Mouse (Mus musculus): ENCODE data around the gene Met. TPM values are rescaled to one million over a fixed set of nuclear protein-coding genes. Genes with fewer than 3 reads are reported as not detected.

The Met gene
- polyA plus RNA-seq, 1 experiment from 2014 or later, result 6.2 TPM

GRCm38 (mm10) chr6:17515775-17516460, 52.3 kb downstream of the Met start:
- no peak overlapping the region for H3K4me3 ChIP-seq (replicated peaks)
- no peaks in the 10 kb centered on the region for H3K27me3 ChIP-seq
- peak; percentile 47 for ATAC-seq (ENCODE audit: insufficient number of reproducible peaks, low FRiP score, low TSS enrichment, low read depth)
- H3K9ac ChIP-seq, result no peak overlapping the region
- no peaks in the 10 kb centered on the region for H3K9me3 ChIP-seq (replicated peaks)
- no peaks in the 10 kb centered on the region for H3K36me3 ChIP-seq
- peaks cover 9% of the 10 kb centered on the region for H3K4me1 ChIP-seq
- peak overlapping the region; percentile 15; the same call in 1 of the 2 replicates for H3K4me2 ChIP-seq (replicated peaks)
- peak overlapping the region; percentile 48; the same call in 1 of the 2 replicates for H3K27ac ChIP-seq (replicated peaks)
- WGBS, result 23% methylated on average over 7 of the region's 7 CpGs

- H3K27me3 ChIP-seq, result no peaks in the 10 kb centered on the region
- 0 out of 2 replicates have a peak, but pooled peaks cover 5% of the 10 kb centered on the region for H3K4me1 ChIP-seq
- peak overlapping the region; percentile 48; the same call in 1 of the 2 replicates for H3K27ac ChIP-seq (replicated peaks)
- H3K9me3 ChIP-seq (replicated peaks), result no peaks in the 10 kb centered on the region
- no peak overlapping the region for H3K4me3 ChIP-seq (replicated peaks)
- no peak overlapping the region for H3K4me2 ChIP-seq (replicated peaks)
- no peaks in the 10 kb centered on the region for H3K36me3 ChIP-seq
- no peak overlapping the region for H3K9ac ChIP-seq
- WGBS, result 46% methylated on average over 8 of the region's 8 CpGs
- no peak for ATAC-seq (ENCODE audit: insufficient number of reproducible peaks, low FRiP score, low TSS enrichment, low read depth)
These were observed 58.5 kb downstream of the Met start for GRCm38 (mm10) chr6:17521901-17522717.

DNA sequence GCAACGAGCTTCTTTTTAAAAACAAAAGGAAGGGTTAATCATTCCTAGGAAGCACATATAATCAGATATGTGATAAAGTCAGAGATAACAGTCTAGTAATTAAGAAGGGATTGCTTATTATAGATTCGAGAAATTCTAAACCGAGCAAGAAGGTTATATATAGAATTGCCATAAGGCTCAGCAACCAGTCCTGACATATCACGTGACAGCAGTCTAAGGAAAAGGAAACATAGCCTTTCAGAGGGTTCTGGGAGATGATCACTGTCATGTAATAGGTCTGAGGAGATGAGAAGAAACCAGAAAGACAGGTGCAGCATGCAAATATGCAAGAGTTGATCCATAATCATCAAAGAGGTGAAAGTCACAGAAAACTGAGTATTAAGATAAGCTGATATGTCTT, 59.3 kb downstream of the Met start:
- 0 out of 2 replicates have a peak, but pooled peaks cover 5% of the 10 kb centered on the region for H3K4me1 ChIP-seq
- no peak overlapping the region for H3K4me2 ChIP-seq (replicated peaks)
- no peaks in the 10 kb centered on the region for H3K36me3 ChIP-seq
- 52% methylated on average over 4 of the region's 4 CpGs for whole genome bisulfite sequencing
- no peak overlapping the region for H3K27ac ChIP-seq (replicated peaks)
- no peak for ATAC-seq (ENCODE audit: insufficient number of reproducible peaks, low FRiP score, low TSS enrichment, low read depth)
- H3K27me3 ChIP-seq, result no peaks in the 10 kb centered on the region
- H3K4me3 ChIP-seq (replicated peaks), result no peak overlapping the region
- no peaks in the 10 kb centered on the region for H3K9me3 ChIP-seq (replicated peaks)
- H3K9ac ChIP-seq, result no peak overlapping the region

- no peaks in the 10 kb centered on the region for H3K27me3 ChIP-seq
- no peaks in the 10 kb centered on the region for H3K4me1 ChIP-seq
- WGBS, result 51% methylated on average over 6 of the region's 6 CpGs
- peak overlapping the region; percentile 30; the same call in 1 of the 2 replicates for H3K27ac ChIP-seq (replicated peaks)
- H3K9me3 ChIP-seq (replicated peaks), result no peaks in the 10 kb centered on the region
- no peak for ATAC-seq (ENCODE audit: insufficient number of reproducible peaks, low FRiP score, low TSS enrichment, low read depth)
- no peak overlapping the region for H3K4me3 ChIP-seq (replicated peaks)
- no peak overlapping the region for H3K4me2 ChIP-seq (replicated peaks)
- H3K36me3 ChIP-seq, result no peaks in the 10 kb centered on the region
- H3K9ac ChIP-seq, result no peak overlapping the region
These were observed 66.1 kb downstream of the Met start for GRCm38 (mm10) chr6:17529490-17530269.

GRCm38 (mm10) chr6:17541615-17542014, 78.0 kb downstream of the Met start:
- no peak for ATAC-seq (ENCODE audit: insufficient number of reproducible peaks, low FRiP score, low TSS enrichment, low read depth)
- 75% methylated on average over 8 of the region's 8 CpGs for WGBS
- no peak overlapping the region for H3K4me3 ChIP-seq (replicated peaks)
- H3K9me3 ChIP-seq (replicated peaks), result no peaks in the 10 kb centered on the region
- no peak overlapping the region for H3K9ac ChIP-seq
- H3K27me3 ChIP-seq, result no peaks in the 10 kb centered on the region
- no peak overlapping the region for H3K4me2 ChIP-seq (replicated peaks)
- H3K27ac ChIP-seq (replicated peaks), result no peak overlapping the region
- H3K4me1 ChIP-seq, result no peaks in the 10 kb centered on the region
- H3K36me3 ChIP-seq, result no peaks in the 10 kb centered on the region

DNA sequence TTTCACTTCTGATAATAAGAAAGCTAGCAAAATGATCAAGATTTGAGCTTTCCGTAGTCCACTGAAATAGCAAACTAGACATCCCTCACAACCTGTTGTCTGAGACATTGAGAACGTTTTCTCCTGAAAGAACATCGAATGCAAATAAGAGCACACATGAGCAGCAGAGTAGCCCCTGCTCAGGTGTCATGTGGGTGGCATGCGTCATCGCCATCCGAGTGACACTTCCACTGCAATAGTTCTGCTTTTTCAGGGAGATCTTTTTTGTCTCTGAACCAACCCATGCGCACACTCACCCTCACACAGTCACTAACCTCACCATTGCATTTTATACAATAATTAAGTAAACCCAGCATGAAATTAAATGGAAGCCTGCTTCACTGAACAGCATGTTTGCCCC, 78.8 kb downstream of the Met start:
- Histone ChIP-seq H3K4me3 (replicated peaks) (no peak overlapping the region), H3K4me2 (replicated peaks) (no peak overlapping the region), H3K27me3 (no peaks in the 10 kb centered on the region), H3K9ac (no peak overlapping the region), H3K27ac (replicated peaks) (no peak overlapping the region), H3K9me3 (replicated peaks) (no peaks in the 10 kb centered on the region), H3K4me1 (peaks cover 3% of the 10 kb centered on the region; the same call in 1 of the 2 replicates), H3K36me3 (no peaks in the 10 kb centered on the region)
- WGBS, result 85% methylated on average over 7 of the region's 7 CpGs
- no peak for ATAC-seq (ENCODE audit: insufficient number of reproducible peaks, low FRiP score, low TSS enrichment, low read depth)

GRCm38 (mm10) chr6:17545480-17545879, 81.9 kb downstream of the Met start:
- H3K27me3 ChIP-seq, result no peaks in the 10 kb centered on the region
- whole genome bisulfite sequencing, result 74% methylated on average over 9 of the region's 9 CpGs
- no peaks in the 10 kb centered on the region for H3K9me3 ChIP-seq (replicated peaks)
- ATAC-seq (ENCODE audit: insufficient number of reproducible peaks, low FRiP score, low TSS enrichment, low read depth), result no peak
- H3K36me3 ChIP-seq, result no peaks in the 10 kb centered on the region
- H3K4me1 ChIP-seq, result peaks cover 3% of the 10 kb centered on the region; the same call in 1 of the 2 replicates
- H3K4me3 ChIP-seq (replicated peaks), result no peak overlapping the region
- H3K9ac ChIP-seq, result no peak overlapping the region
- no peak overlapping the region for H3K4me2 ChIP-seq (replicated peaks)
- H3K27ac ChIP-seq (replicated peaks), result no peak overlapping the region

GRCm38 (mm10) chr6:17546341-17546740, 82.7 kb downstream of the Met start:
- no peaks in the 10 kb centered on the region for H3K36me3 ChIP-seq
- no peak overlapping the region for H3K4me2 ChIP-seq (replicated peaks)
- ATAC-seq (ENCODE audit: insufficient number of reproducible peaks, low FRiP score, low TSS enrichment, low read depth), result no peak
- peaks cover 3% of the 10 kb centered on the region; the same call in 1 of the 2 replicates for H3K4me1 ChIP-seq
- H3K9ac ChIP-seq, result no peak overlapping the region
- H3K27me3 ChIP-seq, result no peaks in the 10 kb centered on the region
- H3K27ac ChIP-seq (replicated peaks), result no peak overlapping the region
- H3K9me3 ChIP-seq (replicated peaks), result no peaks in the 10 kb centered on the region
- 65% methylated on average over 9 of the region's 9 CpGs for WGBS
- H3K4me3 ChIP-seq (replicated peaks), result no peak overlapping the region

DNA sequence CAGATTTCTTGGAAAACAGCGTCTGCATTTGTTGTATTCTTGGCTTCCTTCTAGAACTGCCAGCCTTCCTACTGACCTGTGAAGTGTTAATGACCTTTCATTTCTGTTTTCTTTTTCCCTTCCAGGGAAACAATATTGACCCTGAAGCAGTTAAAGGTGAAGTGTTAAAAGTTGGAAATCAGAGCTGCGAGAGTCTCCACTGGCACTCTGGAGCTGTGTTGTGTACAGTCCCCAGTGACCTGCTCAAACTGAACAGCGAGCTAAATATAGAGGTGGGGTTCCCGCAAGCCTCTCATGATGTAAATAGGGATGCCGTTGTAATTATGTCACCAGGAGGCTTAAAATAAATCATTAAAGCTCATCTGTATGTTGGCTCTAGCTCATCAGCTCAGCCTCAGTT, 83.2 kb downstream of the Met start:
- peak; percentile 67; the same call in 1 of the 2 replicates for ATAC-seq (ENCODE audit: insufficient number of reproducible peaks, low FRiP score, low TSS enrichment, low read depth)
- 38% methylated on average over 5 of the region's 5 CpGs for WGBS
- Histone ChIP-seq H3K4me3 (replicated peaks) (no peak overlapping the region), H3K9ac (no peak overlapping the region), H3K36me3 (no peaks in the 10 kb centered on the region), H3K27ac (replicated peaks) (no peak overlapping the region), H3K4me2 (replicated peaks) (no peak overlapping the region), H3K27me3 (no peaks in the 10 kb centered on the region), H3K4me1 (peaks cover 3% of the 10 kb centered on the region; the same call in 1 of the 2 replicates), H3K9me3 (replicated peaks) (no peaks in the 10 kb centered on the region)

GRCm38 (mm10) chr6:17548786-17549185, 85.2 kb downstream of the Met start:
- Histone ChIP-seq H3K27me3 (no peaks in the 10 kb centered on the region), H3K4me3 (replicated peaks) (no peak overlapping the region), H3K4me2 (replicated peaks) (no peak overlapping the region), H3K4me1 (peaks cover 3% of the 10 kb centered on the region; the same call in 1 of the 2 replicates), H3K27ac (replicated peaks) (no peak overlapping the region), H3K36me3 (no peaks in the 10 kb centered on the region), H3K9me3 (replicated peaks) (no peaks in the 10 kb centered on the region), H3K9ac (no peak overlapping the region)
- ATAC-seq (ENCODE audit: insufficient number of reproducible peaks, low FRiP score, low TSS enrichment, low read depth), result no peak
- WGBS, result 91% methylated on average over 4 of the region's 4 CpGs

DNA sequence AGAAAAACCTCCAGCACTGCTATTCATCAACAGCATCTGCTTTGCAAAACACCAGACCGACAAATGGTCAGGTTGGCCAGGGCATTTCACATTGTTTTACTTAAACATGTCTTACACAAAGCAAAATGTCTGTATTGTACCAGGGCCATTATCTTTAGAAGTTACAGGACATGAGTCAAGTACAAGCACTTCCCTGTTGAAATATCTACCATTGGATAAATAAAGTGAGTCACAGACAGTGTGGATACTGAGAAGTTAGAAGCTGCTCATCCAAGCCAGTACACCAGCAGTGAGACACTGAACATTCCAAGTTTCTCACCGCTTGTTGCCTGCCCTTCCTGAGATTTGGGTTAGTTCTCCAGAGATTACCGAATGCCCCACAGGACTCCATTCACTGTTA, 86.0 kb downstream of the Met start:
- H3K9me3 ChIP-seq (replicated peaks), result no peaks in the 10 kb centered on the region
- peaks cover 3% of the 10 kb centered on the region; the same call in 1 of the 2 replicates for H3K4me1 ChIP-seq
- no peaks in the 10 kb centered on the region for H3K36me3 ChIP-seq
- ATAC-seq (ENCODE audit: insufficient number of reproducible peaks, low FRiP score, low TSS enrichment, low read depth), result no peak
- H3K9ac ChIP-seq, result no peak overlapping the region
- H3K27me3 ChIP-seq, result no peaks in the 10 kb centered on the region
- H3K4me3 ChIP-seq (replicated peaks), result no peak overlapping the region
- WGBS, result 85% methylated on average over 3 of the region's 3 CpGs
- H3K27ac ChIP-seq (replicated peaks), result no peak overlapping the region
- no peak overlapping the region for H3K4me2 ChIP-seq (replicated peaks)

Measured in embryonic facial prominence, embryonic 15.5 days (tissue).